Mouse (Mus musculus): ENCODE data around the gene Macf1. TPM values are rescaled to one million over a fixed set of nuclear protein-coding genes. Genes with fewer than 3 reads are reported as not detected.
"Not testable (repeated sequence)": the region's sequence is repeated elsewhere in the genome, so short reads cannot be mapped to it uniquely, and the experiment has no call there.

The Macf1 gene
- total RNA-seq, 2 experiments from 2014 or later: 150 to 174 TPM

DNA sequence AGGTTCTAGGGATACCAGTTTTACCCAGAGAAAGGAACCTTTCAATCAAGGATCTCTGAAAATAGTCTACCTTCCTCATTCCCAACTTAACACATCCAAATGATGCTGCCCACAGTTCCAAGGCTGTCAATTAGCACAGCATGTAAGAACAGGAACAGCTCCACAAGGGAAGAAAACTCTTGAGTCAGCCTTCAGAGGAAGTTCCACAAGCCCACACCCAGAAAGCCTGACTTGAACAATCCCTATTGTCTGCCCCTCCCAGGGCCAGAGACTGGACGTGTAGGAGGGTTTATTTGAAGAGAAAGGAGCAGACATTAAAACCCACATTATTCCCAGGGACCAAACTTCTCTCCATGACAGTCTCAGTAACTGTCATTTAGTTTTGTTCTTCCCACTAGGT lies 48.7 kb downstream of the Macf1 start:
- DNase-seq: no peak

DNA sequence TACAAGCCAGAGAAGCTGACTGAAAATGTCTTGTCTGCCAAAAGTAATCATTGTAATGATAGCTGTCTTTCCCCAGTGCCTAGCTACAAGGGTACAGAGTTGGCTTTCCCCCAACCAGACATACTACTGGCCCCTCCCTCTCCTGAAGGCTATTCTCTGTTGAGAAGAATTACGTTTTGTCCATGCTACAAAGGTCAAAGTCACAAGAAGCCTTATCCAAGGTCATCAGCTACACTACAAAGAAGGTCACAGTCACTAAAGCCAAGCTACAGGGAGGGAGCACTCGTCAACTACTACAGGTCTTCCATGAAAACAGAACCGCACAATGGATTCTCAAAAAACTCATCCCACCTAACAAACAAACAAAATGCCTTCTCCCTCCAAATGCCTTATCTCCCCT lies 49.7 kb downstream of the Macf1 start:
- peak; percentile 29 to 39 for DNase-seq

DNA sequence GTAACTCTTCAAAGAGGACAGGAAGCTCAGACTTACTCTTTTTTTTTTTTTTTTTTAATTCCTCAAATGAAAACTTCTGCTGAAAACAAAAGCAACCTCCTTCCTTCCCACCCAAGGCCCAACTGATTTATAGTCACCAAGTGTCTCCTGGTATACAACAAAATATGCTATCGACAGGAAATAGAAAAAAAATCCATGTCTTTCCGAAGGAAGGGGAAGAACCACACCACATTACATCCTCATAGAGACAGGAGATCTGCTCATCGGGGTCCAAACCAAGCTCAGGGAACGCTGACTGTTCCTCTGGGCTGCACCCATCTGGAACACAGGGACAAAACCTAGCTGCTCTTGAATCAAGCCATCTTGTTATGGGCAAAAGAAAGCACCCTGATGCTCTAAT lies 50.3 kb downstream of the Macf1 start:
- DNase-seq: peak in 1 of 2 experiments; percentile 19

DNA sequence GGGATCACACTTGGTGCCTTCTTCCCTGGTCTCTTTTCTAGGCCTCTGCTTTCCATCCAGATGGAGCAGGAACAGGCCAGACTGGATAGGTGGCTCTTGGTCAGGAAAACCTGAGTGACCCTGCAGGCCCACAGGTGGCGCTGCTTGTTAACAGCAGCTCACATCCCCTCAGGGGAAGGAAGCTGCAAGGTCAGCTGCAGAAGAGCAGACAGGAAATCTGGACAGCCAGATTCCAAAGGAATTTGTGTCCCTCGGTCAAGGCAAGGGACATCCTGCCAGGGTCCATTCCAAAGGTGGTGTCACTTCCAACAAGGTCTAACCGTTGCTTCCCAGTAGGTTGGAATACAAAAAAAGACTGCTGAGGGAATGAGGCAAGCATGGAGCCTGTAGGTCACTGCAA lies 50.8 kb downstream of the Macf1 start:
- peak; percentile 85 to 88 for DNase-seq

DNA sequence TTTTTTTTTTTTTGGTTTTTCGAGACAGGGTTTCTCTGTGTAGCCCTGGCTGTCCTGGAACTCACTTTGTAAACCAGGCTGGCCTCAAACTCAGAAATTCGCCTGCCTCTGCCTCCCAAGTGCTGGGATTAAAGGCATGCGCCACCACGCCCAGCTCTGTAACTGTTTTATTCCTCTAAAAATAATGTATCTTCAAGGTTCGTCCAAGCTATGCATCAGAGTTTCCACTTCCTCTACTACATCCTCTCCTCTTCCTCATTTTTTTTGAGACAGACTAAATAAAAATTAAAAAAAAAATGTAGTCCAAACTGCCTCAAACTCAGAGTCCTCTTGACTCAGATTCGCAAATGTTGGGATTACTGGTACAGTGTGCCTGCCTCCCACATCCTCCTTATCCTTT lies 52.0 kb downstream of the Macf1 start:
- DNase-seq: not testable (repeated sequence)

DNA sequence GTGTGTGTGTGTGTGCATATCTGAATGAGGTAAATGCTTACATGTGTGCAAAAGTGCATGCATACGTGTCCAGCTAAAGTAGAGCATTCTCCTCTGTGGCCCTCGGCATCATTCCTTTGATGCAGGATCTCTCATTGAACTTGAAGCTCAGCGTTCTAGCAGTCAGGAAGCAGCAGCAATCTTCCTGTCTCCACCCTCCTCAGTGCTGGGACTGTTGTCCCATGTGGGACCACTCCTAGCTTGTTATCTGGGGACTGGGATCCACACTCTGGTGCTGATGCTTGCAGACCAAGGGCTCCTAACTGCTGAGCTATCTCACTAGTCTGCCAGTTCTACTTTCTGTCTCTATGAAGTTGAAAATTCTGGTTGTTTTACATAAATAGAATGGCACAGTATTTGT lies 52.5 kb downstream of the Macf1 start:
- DNase-seq: no peak

DNA sequence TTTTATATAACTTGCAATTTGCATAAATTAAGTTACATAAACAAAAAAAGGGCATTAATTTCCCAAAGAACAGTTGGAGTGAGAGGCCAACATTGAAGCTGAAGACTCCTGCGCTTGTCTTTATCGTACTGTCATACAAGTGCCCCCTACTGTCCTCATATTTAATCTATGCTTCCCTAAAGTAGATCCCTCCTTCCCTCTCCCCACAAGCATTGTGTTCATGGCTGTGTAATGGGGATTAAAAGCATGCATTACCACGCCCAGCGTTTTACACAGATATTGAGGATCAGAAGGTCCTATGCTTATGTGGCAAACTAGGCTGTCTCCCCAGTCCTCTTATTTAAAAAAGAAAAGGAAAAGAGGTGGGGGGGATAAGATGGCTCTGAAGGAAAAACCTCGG lies 56.5 kb downstream of the Macf1 start:
- DNase-seq: no peak

DNA sequence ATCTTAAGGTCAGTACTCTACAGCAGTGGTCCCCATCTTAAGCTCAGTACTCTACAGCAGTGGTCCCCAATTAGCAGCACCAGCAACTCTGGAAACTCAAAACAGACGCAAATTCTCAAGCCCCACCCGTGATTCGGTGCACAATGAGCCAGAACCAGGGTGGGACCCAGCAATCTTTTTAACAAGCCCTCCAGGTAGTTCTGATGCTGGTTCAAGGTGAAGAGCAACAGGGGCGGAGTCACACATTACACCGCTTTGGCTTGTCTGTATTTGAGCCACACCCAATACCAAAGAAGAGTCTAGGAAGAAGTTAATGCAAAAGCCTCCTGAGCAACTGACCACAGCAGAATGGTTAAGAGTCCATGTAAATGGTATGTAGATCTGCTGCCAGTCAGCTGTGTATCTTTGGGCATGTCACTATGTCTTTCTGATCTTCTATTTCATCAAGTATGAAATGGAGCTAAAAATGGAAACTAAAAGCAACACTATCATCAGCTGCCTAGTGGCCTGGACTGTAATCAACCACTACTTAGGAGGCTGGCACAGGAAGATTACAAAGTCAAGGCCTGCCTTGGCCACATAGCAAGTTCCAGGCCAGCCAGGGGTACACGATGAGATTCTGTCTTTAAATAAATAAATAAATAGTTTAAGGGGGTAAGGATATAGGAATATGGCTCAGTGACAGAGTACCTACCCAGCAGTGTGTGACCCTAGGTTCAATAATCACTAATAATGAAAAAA lies 58.7 kb downstream of the Macf1 start:
- DNase-seq: no peak

DNA sequence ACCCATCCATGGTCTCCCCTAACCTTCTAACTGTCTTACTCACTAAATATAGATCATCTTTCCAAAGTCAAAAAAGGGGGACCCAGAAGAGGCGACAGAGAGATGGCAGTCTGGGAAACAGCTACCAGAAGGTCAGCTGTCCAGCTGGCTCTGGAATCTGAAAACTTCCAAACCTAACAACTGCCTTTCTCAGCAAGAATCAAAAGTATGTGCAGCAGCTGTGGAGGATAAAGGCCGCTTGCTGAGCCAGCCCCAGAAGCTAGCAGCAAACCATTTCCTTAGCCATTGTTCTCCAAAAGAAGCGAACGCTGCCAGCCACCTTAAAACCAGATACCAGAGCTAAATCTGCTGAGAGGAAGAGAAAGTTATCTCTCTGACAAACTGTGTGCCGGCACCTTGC lies 59.7 kb downstream of the Macf1 start:
- DNase-seq: peak in 1 of 2 experiments; percentile 22

DNA sequence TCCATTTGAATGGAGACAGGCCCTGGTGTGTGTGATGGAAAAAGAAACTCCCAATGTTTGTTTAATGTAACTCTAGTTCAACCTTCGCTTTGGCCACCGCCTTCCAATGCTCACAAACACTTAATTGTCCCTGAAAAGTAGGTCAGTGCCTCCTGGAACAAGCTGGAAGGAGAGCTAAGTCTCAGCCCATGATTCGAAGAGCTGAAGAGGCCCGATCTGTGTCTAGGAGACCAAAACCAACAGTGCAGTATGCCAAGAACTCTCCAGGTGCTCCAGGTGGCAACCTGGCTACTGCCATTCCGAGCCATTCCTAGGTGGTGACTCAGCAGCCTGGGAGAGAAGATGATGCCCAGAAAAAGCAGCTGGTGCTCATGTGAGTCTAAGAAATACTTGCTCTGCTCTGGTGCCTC lies 60.4 kb downstream of the Macf1 start:
- DNase-seq: no peak

DNA sequence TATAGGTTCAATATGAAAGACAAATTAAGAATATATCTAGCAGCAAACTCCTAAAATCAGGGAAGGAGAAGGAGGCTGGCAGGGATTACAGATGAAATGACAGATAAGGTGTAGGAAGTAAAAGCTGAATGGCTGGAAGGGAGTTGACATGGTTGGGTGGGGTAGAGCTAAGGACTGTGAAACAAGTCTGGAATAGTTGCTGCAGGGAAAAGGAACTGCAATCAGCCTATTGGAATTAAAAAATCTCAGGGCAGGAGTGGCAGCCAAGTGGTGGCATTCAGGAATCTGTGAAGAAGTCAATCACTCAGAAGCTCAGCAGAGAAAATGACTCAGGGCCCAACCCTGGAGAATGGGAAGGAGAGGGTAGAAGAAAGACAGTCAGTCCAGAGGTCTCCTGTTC lies 62.4 kb downstream of the Macf1 start:
- no peak for DNase-seq

DNA sequence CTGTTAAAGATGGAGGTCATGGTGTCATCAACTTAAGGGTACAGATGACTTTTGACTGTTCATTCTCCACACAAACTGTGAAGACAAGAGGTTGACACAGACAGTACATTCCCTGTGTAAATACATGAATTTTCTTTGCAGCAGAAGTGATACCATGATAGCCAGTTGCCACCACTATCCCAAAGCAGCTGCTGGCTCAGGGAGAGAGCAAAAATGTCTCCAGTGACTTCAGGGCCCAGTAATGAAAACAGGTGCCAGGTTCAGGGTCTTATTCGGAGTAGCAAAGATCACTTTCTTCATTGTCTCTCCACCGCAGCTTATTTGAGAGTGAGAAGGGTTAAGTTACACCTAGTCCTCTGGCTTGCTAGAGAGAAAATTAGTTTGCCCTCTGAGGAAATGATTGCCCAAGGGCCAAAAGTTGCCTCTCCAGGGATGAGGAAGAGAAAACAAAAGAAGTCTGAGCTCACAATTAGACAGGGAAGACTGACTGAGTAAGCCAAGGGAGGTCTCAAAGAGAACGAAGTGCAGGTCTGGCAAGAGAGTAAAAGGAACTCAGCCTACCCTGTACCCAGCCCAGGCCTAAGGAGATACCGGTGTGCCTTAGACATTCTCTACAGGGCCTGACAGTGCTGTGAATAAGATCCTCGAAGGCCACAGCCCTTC lies 66.3 kb downstream of the Macf1 start:
- DNase-seq: no peak

DNA sequence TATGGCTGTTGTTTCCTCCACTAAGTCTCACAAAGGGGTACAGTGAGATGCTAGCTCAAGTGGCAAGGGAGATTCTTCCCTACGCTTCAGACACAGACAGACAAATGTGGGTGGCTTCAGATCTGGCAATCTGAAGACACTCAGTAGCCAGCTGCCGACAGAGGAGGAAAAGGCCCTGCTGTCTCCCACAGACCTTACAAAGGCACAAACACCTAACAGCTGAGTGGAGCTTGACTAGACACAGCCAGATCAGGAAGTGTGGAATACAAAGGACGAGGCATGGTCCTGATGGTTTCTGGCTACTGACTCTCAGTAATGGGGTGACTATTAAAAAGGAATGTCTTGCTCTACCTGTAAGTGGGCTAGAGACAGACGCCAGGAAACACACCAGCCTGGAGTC lies 67.2 kb downstream of the Macf1 start:
- DNase-seq: no peak

DNA sequence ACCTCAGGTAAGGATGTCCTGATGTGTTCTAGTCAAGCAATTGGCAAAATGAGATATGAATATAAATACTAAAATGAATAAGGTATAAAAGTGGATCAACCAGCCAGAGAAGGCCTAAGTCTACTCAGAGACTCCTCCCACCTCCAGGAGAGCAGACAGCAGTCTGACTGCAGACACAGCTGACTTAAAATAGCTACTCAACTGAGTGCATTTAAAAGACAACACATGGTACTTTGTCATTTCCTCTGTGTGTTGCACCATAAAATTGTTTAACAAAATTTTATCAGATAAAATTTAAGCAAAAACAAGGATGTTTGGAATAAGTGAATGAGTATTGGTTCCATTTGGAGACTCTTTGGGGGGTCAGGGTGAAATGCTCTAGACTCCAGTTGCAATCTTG lies 67.7 kb downstream of the Macf1 start:
- no peak for DNase-seq

DNA sequence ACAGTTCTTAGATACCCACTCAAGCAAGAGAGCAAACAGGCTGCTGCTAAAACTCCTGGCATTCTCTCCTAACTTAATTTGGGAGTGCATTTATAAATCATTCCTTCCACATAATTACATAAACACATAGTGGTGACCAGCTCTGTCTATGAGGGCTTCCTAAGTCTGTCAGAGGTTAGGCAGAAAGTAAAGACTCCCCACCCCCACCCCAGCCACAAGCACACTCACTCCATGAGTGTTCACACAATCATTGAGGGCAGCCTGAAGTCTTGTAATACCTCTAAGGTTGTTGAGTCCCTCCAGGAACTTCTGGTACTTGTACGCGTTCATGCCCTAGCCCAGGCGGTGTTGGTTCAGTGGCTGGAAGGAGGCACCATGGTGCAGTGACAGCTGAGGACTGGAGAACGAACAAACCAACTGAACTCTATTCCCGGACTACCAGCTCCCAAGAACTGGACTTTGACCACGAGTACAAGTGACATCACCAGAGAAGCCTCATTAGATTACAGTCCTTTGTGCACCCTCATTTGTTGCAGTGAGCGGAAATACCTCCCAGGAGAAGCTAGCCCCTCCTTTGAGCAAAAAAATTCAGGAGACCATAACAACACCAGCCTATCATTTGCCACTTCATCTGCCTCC lies 70.7 kb downstream of the Macf1 start:
- DNase-seq: no peak

DNA sequence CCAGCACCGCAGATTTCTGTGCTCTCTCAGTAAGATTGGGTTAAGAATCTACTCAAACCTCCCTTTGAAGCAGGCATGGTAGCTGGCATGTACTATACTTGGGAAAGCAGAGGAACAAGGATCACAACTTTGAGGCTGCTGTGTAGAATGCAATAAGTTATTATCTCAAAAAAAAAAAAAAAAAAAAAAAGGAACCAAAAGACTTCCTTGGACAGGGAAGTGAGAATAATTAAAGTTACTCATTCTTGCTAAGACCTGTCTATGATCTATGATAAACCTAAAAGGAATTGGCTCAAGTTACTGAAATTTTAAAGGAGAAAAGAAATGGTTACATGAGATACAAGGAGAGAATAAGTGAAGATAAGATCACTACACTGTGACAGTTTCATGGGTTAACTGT lies 72.2 kb downstream of the Macf1 start:
- no peak for DNase-seq

DNA sequence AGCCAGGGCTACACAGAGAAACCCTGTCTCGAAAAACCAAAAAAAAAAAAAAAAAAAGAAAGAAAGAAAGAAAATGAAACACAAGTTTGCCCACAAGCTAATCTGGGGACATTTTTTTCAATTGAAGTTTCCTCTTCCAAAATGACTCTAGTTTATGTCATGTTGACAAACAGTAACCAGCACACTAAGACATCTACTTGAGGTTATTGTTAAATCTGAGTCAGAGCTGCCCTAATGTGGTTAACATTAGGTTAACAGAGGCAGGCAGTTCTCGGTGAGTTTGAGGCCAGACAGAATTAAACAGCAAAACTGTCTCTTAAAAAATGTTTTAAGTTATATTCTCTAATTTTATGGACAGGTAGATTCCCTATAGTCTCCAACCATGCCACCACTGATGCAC lies 72.9 kb downstream of the Macf1 start:
- no peak for DNase-seq

DNA sequence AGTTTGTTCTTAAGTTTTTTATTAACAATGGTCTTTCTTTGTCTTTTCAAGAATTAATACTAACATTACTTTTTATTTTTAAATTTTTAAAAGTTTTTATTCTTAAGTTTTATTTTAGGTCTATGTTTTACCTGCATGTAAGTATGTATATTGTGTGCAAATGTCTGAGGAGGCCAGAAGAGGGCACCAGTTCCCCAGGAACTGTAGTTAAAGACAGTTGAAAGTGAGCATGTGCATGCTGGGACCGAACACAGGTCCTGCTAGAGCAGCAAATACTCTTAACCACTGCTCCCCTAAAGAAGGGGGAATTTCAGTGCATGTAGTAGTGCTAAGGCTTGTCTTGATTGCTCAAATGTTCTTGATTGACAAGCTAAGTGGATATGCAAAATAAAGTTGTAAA lies 77.0 kb downstream of the Macf1 start:
- no peak for DNase-seq

DNA sequence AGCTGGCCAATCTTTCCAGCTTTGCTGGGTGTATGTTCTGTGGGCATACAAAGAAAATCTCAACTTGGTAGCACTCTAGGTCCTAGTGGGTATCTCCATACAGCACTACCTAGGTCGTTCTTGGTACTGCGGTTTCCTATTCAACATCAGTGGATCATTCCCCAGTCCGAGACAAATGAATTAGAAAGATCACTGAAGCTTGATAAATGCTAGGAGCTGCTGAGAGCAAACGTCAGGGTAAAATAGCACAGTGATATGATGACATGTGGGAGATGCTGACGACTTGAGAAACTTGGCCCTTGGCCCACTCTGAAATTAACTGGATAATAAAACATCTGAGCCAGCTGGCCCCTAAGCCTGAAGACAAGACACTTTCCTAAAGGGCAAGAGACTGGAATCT lies 78.2 kb downstream of the Macf1 start:
- no peak for DNase-seq

DNA sequence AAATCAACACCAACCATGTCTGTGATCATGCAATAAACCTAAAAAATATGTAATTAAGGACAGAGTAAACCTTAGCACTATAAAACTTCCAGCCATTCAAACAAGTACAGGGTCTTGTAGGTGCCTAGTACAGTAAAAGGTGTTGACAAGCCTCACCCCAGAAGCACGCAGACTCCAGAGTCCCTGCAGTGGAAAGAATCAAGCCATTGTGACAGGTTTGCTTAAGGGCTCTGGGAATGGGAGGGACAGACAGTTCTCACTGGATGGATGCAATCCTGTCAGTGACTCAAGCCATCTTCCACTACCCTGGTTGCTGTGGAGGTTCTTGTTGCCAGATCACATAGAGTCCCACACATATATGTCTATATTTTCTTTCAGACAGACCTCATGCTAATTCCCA lies 78.9 kb downstream of the Macf1 start:
- no peak for DNase-seq

DNA sequence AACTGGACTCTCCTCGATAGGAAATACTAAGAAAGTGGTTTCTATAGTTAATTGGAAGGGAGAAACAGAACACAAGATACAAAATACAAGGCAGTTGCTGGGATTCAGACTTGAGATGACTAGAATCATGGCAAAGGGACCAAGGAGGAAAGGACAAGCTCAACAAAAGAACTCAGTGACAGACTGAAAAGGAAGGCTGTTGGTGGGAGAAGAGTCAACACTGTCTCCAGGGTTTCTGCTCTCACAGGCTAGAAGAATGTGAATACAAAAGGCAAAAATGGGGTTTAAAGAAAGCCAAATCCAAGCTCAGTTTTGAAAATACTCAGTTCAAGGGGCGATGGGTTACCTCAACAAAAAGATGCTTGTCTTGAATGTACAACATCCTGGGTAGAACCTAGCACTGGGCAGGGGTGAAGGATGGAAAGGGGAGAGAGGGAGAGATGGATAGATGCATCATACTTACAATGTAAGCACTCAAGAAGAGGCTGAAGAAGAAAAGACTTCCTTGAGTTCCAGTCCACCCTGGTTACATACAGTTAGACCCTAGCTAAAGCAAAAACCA lies 81.4 kb downstream of the Macf1 start:
- no peak for DNase-seq

DNA sequence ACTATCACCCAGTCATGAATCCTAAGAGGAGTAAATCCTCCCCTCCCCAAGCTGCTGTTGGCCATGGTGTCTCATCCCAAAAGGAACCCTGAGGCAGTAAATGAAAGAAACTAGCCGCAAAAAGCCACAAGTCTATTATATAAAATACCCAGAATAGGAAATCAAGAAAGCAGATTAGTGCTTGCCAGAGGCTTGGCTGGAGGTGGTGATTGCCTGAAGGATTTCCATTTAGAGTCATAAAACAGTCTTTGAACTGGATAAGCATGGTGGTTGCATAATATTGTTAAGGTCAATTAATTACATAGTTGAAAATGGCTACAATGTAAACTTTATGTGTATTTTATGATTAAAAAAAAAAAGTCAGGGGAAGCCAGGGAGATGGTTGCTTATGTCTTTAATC lies 83.1 kb downstream of the Macf1 start:
- DNase-seq: no peak

DNA sequence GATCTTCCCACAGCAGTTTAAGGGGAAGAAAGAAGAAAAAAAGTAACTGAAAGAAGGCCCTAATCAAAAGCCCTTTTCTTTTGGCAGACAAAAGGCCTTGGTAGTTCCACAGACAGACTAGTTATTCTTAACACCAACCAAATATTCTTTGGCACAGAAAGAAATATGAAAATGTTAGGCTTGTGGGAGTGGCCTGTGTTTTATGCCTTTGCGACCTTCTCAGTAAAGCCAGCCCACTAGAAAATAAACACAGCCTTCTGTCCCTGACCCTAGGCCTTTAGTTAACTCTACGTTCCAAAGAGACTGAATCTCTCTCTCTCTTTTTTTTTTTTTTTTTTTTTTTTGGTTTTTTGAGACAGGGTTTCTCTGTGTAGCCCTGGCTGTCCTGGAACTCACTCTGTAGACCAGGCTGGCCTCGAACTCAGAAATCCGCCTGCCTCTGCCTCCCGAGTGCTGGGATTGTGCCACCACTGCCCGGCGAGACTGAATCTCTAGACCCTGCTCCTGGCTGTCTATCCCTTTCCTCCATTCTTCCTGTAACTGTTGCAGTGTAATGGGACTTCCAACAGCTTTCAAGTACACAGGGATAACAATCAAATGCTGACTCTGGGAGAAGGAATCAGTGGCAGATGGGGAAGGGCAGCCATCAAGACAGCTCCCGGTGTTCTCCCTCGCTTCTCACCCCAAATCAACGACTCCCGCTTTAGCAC lies 85.5 kb downstream of the Macf1 start:
- peak in 1 of 2 experiments; percentile 39 for DNase-seq
